Mouse (Mus musculus) naive thymus-derived CD4-positive, alpha-beta T cell, adult 2 months (primary cell): ENCODE data around the gene Dbndd1.
"Not testable (repeated sequence)": the region's sequence is repeated elsewhere in the genome, so short reads cannot be mapped to it uniquely, and the experiment has no call there.

Experiments used
- DNase-seq: peaks from one replicate; pipeline ENCODE4 v3.0.0-alpha.2; 2011; ENCODE audit warnings: low read depth

The Dbndd1 gene

DNA sequence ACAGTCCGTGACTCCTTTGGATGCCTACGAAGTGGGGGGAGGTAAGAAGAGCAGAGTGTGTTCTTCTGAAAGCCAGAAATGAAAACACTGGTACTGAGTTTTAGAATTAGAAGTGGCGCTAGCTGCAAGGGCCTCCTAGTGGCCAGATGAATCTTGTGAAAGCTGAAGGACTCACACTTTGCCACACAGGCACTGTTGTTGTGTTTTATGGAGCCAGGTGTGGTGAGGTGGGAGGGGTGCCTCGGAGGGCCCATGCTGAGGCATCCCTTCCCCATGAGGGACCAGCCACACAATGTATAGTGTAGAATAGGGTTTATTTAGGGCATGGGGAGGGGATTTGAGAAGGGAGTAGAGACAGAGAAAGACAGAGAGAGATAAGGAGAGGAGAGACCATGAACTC lies 17.6 kb downstream of the Dbndd1 start:
- DNase-seq: no peak

DNA sequence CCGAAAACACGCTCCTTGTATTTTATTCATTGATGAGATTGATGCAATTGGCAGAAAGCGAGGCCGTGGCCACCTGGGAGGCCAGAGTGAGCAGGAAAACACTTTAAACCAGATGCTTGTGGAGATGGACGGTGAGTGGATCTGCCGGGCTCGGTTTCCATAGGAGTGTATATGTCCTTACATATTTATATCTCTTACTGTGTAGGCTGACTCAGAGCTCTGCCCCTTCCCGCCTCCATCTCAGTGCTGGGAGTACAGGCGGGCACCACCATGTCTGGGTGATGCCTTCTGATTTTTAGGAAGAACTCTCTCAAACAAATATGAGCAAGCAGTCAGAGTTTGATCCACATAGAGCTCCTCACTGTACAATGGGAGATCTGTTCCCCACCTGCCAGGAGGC lies 22.4 kb downstream of the Dbndd1 start:
- DNase-seq: no peak

DNA sequence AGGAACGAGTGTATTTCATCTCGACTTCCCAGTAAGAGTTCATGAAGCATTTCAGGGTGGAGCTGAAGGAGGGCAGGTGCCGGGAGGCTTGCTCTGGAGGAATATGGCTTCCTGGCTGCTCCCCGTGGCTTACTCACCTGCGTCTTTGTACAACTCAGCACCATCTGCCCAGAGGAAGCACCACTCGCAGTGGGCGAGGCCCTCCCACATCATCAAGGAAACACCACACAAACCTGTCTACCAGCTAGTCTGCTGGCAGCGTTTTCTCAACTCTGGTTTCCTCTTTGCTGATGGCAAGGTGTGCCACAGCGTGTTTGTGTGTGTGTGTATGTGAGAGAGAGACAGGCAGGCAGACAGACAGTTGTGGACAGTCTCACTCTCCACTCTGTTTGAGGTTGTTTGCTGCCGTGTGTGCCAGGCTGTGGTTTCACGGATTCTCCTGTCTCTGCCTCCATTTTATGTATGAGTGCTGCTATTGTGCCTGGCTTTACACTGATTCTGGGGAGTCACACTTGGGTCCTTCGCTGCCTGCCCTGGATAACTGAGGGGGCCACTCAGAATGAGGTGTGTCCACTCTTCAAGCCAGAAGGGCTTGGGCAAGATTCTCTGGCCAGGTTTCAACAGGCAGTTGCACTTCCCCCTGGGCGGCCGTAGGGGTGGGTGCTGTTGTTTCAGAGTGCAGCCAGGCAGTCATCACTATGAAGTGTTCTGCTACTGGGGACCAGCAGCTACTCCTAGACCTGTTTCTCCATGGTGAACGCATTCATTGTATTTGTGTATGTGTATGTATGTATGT lies 23.8 kb downstream of the Dbndd1 start:
- no peak for DNase-seq

GRCm38 (mm10) chr8:123482627-123483026 lies 32.6 kb downstream of the Dbndd1 start:
- DNase-seq: peak; percentile 11

GRCm38 (mm10) chr8:123478456-123479218 lies 36.6 kb downstream of the Dbndd1 start:
- DNase-seq: no peak

- DNase-seq: peak; percentile 94
These were observed 37.5 kb downstream of the Dbndd1 start, which contains the start of gene Afg3l1 for GRCm38 (mm10) chr8:123477737-123478258. TSS of gene Afg3l1 (plus strand) at chr8:123477903.

GRCm38 (mm10) chr8:123476911-123477736 lies 38.1 kb downstream of the Dbndd1 start:
- no peak for DNase-seq

GRCm38 (mm10) chr8:123474549-123474948 lies 40.7 kb downstream of the Dbndd1 start:
- not testable (repeated sequence) for DNase-seq

DNA sequence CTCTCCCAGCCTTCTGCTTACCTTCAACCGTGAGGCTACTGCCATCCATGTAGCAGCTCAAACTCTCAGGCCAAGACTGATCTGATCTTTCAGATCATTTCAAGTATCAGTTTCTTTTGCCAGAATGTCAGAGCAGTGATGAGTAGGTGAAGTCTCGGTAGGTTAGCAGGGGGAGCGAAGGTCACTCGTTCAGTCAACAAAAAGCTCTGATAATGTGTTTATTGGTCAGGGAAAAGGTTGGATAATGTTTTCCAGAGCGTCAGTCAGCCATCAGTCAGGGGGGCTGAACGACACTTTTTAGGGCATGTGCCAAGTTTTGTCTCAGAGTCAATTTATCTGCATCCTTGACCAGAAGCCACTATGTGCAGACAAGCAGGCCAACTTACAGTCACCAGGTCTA lies 42.3 kb downstream of the Dbndd1 start:
- not testable (repeated sequence) for DNase-seq

DNA sequence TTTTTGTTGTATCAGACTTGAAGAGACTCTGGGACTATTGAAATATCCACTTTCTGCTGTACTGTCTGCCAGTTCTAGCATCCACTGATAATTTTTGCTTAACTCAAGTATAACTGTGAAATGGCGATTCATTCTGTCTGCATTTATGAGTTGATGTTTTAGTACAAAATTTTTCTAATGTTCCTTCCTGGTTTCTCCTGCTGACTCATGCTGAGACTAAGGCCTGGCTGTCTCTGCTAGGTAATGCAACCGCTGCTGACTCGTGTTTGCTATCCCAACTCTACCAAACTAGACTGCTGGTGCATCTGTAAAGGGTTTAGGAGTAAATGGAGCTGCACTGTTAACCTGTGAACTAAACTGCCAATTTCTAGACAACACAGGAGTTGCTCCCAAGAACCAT lies 47.8 kb downstream of the Dbndd1 start:
- no peak for DNase-seq

DNA sequence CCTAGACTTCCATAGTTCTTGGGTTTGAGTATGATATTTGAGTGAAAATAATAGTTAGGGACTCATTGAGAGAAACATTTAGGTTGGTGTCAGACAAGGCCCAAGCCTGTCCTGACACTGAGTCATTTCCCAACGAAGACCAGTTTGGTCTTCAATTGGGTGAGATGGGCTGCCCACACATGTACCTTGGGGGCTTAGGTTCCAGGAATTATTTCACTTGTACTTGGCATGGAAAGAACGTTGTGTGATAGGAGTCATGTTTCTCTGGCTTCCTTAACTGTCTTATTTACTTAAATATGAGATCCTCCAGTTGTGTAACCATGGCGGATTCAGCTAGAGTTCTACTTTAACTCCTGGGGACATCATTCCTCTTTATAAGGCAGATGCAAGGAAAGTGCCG lies 51.6 kb downstream of the Dbndd1 start:
- no peak for DNase-seq
